Mouse (Mus musculus) lung, adult 2 months (tissue): ENCODE measurements around the gene Adssl1. TPM values are rescaled to one million over a fixed set of nuclear protein-coding genes. Genes with fewer than 3 reads are reported as not detected.
A peak's percentile ranks its signal among the peaks of the same experiment; 100 is the strongest.

Experiments
- DNase-seq: peaks from one replicate; pipeline ENCODE4 v3.0.0; 2022
- H3K4me1 ChIP-seq: fragments of 200-500 bp; 2 replicates; pipeline ENCODE4 v1.6.1; 2011; ENCODE audit warnings: low read length; ENCODE audit not compliant: control insufficient read depth, insufficient read depth
- H3K4me3 ChIP-seq: fragments of 200-500 bp; replicated peaks from 2 replicates; pipeline ENCODE3; 2011; ENCODE audit warnings: low read depth, mild to moderate bottlenecking, control low read depth, low read length; ENCODE audit errors: extremely low read depth
- CTCF ChIP-seq: fragments of 200-500 bp; IDR thresholded peaks from 2 replicates; pipeline ENCODE4 v1.5.1; 2011; ENCODE audit warnings: mild to moderate bottlenecking, low read length, control low read depth; ENCODE audit not compliant: insufficient read depth
- POLR2A ChIP-seq: fragments of 200-500 bp; IDR thresholded peaks from 2 replicates; pipeline ENCODE4 v1.6.1; 2011; ENCODE audit warnings: low read depth, mild to moderate bottlenecking, control low read depth, low read length, borderline replicate concordance; ENCODE audit errors: extremely low read depth
- WGBS: fragments of 180-500 bp; shearing (Covaris S2); methylation state at CpG from one replicate; pipeline ENCODE4 v1.1.7; 2018; 5-methylcytosine and 5-hydroxymethylcytosine counted together
- polyA plus RNA-seq: library from polyadenylated mRNA; depleted of rRNA; stranded (reverse); fragments of >200 nt; gene quantifications from 2 replicates; pipeline ENCODE4 v1.2.3, GENCODE M21; 2012

Gene Adssl1
- polyA plus RNA-seq, 1 experiment = 39.0 TPM

GRCm38 (mm10) chr12:112628928-112629721, 9.3 kb downstream of the Adssl1 start:
- peak; percentile 46; the same call in 1 of the 2 replicates for TF ChIP-seq POLR2A
- TF ChIP-seq CTCF = no peak
- WGBS = 16% methylated on average over 19 of the region's 19 CpGs
- peaks cover 20% of the 10 kb centered on the region for H3K4me1 ChIP-seq
- peak overlapping the region; percentile 12 for H3K4me3 ChIP-seq
- DNase-seq = peak; percentile 65

- Histone ChIP-seq H3K4me3 (no peak overlapping the region), H3K4me1 (peaks cover 20% of the 10 kb centered on the region)
- no peak for TF ChIP-seq POLR2A
- TF ChIP-seq CTCF = no peak
- no peak for DNase-seq
- 94% methylated on average over 12 of the region's 12 CpGs for WGBS
Observed at GRCm38 (mm10) chr12:112630029-112630428, 10.2 kb downstream of the Adssl1 start.

- TF ChIP-seq CTCF (no peak), POLR2A (no peak)
- H3K4me3 ChIP-seq = no peak overlapping the region
- WGBS = 53% methylated on average over 5 of the region's 5 CpGs
- H3K4me1 ChIP-seq = peaks cover 20% of the 10 kb centered on the region
- DNase-seq = no peak
Observed at GRCm38 (mm10) chr12:112630796-112631195, 11.0 kb downstream of the Adssl1 start.

- TF ChIP-seq CTCF (no peak), POLR2A (no peak)
- no peak for DNase-seq
- Histone ChIP-seq H3K4me3 (no peak overlapping the region), H3K4me1 (peaks cover 17% of the 10 kb centered on the region)
- WGBS = 45% methylated on average over 1 of the region's 1 CpGs
Observed at GRCm38 (mm10) chr12:112631472-112631871, 11.6 kb downstream of the Adssl1 start.

GRCm38 (mm10) chr12:112632084-112632777, 12.4 kb downstream of the Adssl1 start:
- no peak for TF ChIP-seq CTCF
- TF ChIP-seq POLR2A = no peak
- 61% methylated on average over 11 of the region's 11 CpGs for WGBS
- no peak for DNase-seq
- H3K4me3 ChIP-seq = no peak overlapping the region
- peaks cover 17% of the 10 kb centered on the region for H3K4me1 ChIP-seq

- 48% methylated on average over 5 of the region's 5 CpGs for WGBS
- no peak overlapping the region for H3K4me3 ChIP-seq
- H3K4me1 ChIP-seq = peaks cover 17% of the 10 kb centered on the region
- TF ChIP-seq CTCF (no peak), POLR2A (no peak)
- DNase-seq = no peak
Observed at GRCm38 (mm10) chr12:112632907-112633306, 13.1 kb downstream of the Adssl1 start.

- 60% methylated on average over 9 of the region's 9 CpGs for WGBS
- no peak for DNase-seq
Observed at GRCm38 (mm10) chr12:112633686-112634085, 13.8 kb downstream of the Adssl1 start.

GRCm38 (mm10) chr12:112639526-112639925, 19.7 kb downstream of the Adssl1 start:
- no peak for DNase-seq
- 89% methylated on average over 10 of the region's 10 CpGs for WGBS
- Histone ChIP-seq H3K4me3 (no peak overlapping the region), H3K4me1 (0 out of 2 replicates have a peak, but pooled peaks cover 3% of the 10 kb centered on the region)
- TF ChIP-seq CTCF (no peak), POLR2A (no peak)

More at GRCm38 (mm10) chr12:112633686-112634085, 13.8 kb downstream of the Adssl1 start:
- no peak for TF ChIP-seq CTCF
- TF ChIP-seq POLR2A = no peak
- H3K4me3 ChIP-seq = no peak overlapping the region
- peaks cover 14% of the 10 kb centered on the region for H3K4me1 ChIP-seq

GRCm38 (mm10) chr12:112643126-112643525, 23.3 kb downstream of the Adssl1 start:
- TF ChIP-seq POLR2A = no peak
- no peak for TF ChIP-seq CTCF

More at GRCm38 (mm10) chr12:112643126-112643525, 23.3 kb downstream of the Adssl1 start:
- no peak for DNase-seq
- Histone ChIP-seq H3K4me1 (0 out of 2 replicates have a peak, but pooled peaks cover 3% of the 10 kb centered on the region), H3K4me3 (no peak overlapping the region)
- 85% methylated on average over 6 of the region's 6 CpGs for WGBS
